Mouse (Mus musculus): ENCODE data around the gene Gm20388.
"Not testable (repeated sequence)": the region's sequence is repeated elsewhere in the genome, so short reads cannot be mapped to it uniquely, and the experiment has no call there.

Gene Gm20388

DNA sequence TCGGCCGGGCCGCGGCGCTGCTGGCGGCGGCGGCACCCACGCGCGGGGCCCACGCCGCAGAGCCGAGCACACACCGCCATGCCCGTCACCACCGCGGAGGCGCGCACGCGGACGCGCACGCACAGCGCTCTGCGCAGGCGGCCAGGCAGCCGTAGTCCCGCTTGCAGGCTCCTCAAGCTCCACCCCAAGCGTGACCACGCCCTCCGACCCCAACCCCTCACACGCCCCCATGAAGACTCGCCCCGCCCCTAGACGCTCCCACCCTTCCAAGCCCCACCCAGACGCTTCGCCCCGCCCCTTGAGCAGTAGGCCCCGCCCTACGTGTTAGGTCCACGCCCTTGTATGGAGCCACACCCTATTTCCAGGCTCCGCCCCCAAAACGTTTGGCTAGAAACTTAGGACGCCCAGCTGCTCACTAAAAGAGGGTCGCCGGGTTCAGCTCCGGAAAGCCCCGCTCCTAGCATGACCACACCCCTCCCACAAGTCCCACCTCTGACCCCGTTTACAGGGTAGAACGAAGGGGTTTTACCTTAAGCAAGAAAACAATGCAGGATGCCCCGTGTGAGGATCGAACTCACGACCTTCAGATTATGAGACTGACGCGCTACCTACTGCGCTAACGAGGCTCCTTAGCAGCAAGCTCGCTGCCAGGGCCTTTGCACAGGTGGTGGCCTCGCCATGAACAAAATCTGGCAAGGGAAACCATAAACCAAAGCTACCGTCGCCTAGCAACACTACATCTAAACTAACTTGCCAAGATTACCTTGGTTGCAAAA is 1668.2 kb downstream of the Gm20388 start, which contains the start of gene Fbxo31:
Gene Fbxo31, minus strand, starts transcription at position 131 of the 776 bp plus-strand sequence.
- DNase-seq: peak; percentile 84 to 93

DNA sequence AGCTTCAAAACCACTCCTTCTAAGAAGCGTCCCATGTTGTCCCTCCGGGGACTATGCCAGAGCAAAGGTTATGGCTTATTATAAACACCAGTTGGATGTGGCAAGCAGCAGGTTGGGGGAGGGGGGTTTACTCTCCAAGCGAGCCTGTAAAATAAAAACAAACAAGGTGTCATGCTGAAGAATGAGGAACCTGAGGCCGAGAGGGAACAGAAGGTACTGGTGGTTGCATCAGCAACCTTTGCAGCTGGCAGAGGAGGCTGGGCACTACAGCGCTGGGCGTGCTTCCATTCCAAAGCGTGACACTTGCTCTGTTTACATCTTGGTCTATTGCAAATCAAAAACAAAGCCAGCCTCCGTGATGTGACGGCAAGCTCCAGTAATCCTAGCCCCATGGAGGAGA is 1669.8 kb downstream of the Gm20388 start:
- DNase-seq: no peak

DNA sequence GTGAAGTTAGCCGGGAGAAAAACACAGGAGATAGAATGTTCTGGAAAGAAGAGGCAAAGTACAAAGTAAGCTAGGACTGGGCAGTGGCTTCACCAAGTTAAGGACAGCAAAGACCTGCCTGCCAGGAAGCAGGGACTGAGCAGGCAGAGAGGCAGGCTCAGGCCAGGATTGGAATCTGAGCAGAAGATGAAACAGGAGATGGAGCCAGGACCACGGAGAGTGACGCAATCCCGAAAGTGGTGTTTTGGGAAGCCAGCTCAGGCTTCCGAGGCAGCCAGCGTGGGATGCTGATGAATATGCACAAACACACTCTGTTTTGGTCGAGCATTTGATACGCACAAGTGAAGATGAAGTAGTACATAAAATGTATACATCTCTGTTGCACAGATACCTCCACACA is 1673.0 kb downstream of the Gm20388 start:
- DNase-seq: no peak

DNA sequence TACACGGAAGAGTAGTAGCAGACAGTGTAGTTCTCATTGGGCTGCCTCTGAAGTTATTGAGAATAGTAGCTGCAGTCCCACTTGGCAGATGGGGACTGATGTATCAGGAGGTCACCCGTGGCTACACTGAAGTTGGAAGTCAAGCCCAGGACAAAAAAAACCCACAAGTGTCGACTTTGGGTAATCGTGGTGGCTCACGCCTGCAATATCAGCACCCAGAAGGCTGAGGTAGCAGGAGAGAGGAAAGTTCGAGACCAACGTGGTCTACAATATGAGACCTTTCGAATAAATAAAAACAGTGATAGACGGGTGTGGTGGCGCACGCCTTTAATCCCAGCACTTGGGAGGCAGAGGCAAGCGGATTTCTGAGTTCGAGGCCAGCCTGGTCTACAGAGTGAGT is 1674.1 kb downstream of the Gm20388 start:
- no peak for DNase-seq

DNA sequence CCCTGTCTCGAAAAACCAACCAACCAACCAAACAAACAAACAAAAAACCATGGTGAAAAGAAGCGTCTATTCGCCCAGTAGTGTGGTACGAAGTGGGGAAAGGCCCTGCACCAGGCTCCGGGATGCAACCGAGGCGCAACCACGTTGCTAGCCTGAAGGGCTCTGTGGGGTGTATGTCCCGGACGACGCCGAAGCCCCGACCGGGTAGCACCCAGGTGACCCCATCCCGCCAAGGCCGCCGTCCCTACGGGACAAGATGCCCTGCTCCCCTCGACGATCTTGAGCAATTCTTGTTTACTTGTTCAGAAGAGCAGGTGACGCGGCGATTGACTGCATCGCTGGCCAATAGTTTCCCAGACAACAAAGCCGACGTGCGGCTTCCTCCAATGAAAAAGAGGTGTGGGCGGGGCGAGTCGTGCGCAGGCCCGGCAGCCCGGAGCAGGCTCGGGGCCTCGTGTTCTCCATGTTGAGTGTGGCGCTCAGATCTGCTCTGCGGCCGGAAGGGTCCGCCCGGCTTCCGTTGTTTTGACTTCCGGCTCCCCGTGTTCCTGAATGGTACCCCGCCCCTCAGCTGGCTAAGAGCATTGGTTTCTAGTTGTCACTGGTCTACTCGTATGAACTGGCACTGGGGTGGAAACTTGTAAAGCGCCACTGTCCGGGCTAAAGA is 1674.7 kb downstream of the Gm20388 start:
- peak; percentile 98 for DNase-seq

DNA sequence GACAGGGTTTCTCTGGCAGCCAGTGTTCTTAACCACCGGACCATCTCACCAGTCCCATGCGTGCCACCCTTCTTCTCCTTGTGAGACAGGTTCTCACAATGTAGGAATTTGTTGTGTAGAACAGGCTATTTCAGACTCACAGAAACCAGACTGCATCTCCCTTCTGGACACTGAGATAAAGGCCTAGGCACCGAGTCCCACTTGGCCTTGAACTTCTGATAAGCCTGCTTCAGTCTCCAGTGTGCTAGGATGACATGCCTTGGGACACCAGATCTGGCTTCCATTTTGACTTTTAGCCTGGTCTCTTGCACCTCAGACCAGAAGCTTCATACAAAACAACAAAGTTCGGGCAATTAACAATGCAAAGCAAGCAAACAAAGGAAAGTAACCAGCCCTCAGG is 1678.1 kb downstream of the Gm20388 start:
- DNase-seq: no peak

DNA sequence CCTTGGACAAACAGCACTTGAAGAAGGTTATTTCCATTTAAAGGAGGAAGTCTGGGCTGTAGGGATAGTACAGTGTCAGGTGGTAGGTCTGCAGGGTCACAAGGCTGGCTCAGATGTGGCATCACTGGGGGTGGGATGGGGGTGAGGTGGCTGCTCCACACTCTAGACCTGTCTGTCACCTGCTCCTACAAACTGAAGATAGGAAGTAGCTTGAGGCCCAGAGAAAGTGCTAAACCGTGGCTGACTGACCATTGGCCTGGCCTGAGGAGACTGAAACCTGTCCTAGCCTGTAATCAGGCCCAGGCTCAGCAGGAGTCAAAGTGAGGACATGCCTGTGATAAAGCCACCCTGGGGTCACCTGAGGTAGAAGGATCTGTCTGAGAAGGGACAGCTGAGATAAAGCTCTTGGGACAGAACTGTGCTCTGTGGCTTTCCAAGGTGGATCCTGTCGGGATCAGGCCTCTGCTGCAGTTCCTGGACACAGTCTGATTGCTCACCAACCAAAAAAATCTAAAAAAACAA is 1678.6 kb downstream of the Gm20388 start:
- DNase-seq: no peak

DNA sequence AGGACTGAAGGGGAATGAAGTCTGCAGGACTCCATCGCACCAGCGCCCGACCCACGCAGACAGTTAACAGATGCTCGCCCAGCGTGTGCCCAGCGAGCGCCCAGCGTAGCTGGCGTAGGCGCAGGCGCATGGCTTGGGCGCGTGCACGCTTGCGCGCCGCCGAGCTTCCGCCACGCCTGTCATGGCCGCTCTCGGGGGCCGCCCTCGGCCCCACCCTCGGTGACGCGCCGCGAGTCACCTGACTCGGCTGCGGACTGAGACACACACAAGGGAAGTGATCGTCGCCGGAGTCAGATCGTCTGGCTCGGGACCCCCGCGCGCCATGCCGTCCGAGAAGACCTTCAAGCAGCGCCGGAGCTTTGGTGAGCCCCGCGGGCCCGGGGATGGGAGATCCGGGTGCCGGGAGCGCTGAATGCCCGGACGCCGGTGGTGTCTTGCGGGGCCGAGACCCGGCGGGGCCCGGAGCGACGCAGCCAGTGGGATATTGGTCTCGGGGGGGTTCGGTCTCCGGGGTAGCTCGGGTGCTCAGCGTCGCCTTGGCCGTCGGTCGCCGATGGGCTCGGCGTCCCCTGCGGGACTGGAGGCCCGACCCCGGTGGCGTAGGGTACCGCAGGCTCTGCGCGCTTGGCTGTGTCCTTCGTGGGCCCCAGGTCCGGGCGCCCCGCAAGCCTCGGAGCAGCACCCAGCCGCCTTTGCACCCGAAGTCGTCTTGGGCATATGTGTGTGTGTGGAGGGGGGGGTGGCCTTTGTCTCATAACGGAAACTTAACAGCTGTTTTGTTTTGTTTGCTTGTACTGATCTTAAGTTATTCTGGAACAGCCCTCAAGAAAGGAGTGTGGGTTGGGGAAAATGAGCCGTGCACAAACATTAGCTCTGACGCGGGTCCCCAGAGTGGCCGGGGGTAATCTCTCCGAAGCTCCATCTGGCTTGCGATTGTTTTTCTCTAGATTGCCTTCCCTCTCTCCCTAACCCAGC is 1679.8 kb downstream of the Gm20388 start, which contains the start of gene Map1lc3b:
Gene Map1lc3b, plus strand, starts transcription at position 159 of the 975 bp plus-strand sequence.
- DNase-seq: peak; percentile 90

DNA sequence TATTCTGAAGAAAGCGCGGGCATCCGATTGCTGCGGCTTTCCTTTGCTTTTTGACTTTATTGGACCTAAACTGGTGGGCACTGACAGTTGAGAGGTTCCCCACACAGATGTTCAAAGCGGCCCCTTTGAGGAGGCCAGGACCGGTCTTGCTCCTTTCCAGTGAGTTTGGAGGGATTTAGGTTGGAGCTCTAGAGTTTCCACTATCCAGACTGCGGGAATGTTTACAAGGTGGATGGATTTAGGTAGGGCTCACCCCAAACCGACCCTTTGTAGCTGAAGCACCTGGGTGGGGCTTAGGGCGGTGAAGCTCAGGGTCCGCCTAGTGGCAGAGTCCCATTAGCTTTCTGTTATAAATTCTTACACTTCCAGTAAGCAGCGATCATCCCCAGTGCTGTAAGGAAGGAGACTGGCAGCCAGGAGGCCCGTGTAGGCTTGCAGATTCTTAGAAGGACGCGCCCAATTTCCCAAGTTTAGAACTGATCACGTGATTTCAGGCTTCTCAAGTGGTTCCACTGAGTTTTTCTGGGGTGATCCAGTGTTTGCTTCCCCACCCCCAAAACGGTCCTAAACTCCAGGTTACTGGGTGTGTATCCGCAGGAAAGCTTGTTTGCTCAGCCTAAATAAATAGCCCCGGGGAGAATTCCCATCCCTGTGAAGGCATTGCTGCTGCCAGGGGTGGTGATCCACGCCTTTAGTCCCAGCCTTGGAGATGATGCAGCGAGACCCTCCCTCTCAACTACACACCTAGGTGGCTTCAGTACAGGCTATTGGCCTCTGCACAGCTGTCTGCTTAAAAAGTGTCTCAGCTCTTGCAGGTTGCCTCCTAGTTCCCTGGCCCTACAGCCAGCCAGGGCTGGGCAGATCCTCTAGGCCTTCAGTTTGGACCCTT is 1680.8 kb downstream of the Gm20388 start:
- DNase-seq: peak; percentile 36 to 51

DNA sequence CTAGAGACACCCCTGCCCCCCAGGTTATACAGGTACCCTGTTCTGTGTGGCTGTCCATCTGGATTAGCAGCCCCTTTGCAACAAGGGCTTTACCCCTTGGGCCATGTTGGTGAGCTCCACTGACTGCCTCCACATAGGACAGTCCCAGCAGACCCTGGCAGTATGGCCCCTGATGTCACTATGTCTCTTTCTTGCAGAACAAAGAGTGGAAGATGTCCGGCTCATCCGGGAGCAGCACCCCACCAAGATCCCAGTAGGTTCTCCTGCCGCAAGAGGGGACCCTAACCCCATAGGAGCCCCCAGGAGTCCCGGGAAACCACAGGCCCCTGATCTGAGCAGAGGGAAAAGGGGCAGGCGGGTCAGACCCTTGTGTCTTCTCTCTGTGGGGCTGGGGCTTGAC is 1682.7 kb downstream of the Gm20388 start:
- DNase-seq: no peak

DNA sequence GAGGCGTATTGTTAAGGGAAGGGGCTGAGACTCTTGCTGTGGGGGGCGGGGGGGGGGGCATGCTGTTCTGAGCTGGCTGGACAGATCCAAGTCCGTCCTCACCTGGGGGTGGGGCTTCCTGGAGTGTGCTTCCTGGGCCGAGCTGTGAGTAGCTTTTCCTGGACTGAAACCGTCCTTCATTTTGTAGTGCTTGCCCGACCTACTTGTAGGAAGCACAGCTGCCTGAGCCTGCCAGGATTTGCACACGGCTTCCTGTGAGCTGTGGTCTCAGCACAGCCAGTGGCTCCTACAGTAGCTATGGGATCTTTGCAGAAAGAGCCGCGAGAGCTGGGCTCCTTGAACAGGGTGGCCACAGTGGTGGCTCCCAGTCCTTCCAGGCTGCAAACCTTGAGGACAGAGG is 1683.3 kb downstream of the Gm20388 start:
- no peak for DNase-seq

DNA sequence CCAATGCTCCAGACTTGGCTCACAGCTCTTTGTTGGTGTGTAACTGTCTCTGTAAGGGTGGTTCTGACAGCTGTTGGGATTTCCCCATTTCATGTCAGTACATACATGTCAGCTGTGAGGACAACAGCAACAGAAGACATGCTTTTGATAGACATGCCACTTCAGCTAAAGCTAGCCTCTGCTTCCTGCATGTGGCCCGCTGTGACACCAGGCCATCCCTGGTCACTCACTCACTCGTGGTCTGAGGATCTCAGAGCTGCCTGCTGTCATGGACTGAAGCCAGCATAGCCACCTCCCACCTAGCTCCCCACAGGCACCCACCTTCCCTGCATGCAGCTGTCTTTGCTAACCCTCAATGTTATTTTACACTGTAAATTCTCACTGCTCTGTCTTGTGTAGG is 1686.9 kb downstream of the Gm20388 start:
- DNase-seq: not testable (repeated sequence)

DNA sequence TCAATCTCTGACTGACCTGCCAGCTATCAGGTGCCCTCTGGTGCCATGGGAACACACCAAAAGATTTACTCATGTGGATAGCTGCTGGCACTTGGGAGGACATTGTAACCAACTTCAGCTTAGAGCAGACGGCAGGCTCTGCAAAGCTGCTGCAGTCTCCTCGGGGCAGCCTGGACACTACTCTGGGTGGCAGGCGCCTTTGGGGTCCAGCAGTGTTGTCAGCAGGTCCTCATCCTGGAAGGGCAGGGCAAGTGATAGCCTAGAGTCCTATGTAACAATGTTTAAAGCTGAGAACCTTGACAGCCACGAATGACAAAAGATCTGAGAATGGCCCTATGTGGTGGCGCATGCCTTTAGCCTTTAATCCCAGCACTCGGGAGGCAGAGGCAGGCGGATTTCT is 1687.5 kb downstream of the Gm20388 start:
- DNase-seq: no peak

DNA sequence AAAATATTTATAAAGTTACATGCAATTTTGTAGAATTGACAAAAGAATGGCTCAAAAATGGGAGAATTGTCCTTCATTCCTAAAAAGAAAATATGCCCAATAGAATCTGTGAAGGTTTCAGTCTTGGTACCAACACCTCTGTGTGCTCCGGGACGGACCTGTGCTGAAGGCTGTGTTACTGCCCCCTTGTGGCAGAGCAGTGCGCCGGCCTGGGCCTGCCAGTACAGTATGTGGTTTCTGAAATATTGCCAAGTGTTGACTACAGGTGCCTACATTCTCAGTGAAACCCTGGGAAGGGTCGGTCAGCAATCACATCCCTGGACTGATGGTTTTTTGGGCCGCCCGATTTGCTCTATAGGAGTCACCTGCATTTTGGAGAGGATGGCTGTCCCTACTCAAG is 1688.3 kb downstream of the Gm20388 start:
- peak; percentile 48 to 51 for DNase-seq

DNA sequence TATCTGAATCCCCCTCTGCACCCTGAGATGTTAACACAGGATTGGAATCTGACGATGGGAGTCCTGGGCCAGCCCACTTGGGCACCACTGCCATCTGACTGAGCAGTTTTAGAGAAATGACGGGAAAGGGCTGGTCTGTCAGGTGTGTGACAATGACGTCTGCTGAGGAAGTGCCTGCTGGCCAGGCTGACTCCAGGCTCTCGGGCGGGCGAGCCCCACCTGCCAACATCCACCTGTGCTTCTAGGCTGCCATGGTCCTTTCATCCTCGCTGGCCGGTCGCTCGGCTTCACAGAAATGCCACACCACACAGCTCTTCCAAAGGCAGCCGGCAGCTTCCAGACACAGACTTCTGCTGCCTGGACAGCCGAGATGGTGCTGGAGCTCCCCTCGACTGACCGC is 1689.2 kb downstream of the Gm20388 start:
- DNase-seq: no peak

DNA sequence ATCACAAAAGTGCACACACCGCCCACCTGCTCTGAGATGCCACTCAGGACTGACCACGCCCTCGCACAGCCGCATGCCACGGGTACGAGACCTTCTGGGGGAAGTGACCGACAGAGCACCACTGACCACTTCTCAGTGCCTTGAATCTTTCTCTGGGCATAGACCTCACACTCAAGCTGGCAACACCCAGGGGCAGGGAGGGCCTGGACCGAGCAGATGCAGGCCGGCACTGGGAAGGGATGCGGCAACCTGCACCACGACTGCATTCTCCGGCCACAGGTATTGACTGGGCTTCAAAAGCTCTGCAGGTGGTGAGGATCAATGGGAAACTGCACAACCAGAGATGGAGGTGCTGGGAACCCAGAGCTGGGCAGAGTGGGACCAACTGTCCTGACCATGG is 1691.8 kb downstream of the Gm20388 start:
- DNase-seq: no peak

DNA sequence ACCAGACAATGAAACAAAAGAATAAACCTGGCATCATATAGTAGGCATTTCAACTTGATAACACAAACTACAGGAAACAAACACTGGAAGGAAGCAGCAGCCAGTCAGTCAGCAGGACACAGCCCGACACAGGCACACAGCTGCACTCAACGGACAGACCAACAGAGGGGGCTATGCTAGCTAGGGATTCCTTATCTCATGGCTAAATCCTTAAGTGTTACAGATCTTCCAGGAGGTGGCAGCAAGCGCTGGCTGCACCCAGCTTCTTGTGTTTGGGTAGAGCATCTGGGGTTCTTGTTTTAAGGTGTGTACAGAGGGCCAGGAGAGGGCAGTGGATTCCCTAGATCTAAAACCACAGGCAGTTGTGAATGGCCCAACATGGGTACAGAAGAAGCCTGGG is 1692.2 kb downstream of the Gm20388 start:
- peak; percentile 39 for DNase-seq

DNA sequence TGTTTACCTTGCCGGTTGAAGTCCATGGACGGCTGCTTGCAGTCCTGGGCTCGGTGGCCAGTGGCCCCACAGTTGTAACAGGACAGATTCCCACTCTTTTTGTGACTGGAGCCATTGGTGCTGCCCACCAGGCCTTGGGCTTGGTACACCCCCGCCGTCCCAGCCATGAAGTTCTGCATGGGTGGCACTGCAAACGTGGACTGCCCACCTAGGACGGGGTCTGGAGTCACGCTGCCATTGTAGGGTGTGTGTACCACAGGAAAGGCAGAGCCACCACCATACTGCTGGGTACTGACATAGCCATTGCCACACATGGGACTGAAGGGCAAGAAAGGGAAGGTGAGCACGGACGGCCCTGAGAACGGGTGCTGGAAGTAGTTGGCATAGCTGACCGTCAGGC is 1693.2 kb downstream of the Gm20388 start:
- no peak for DNase-seq

DNA sequence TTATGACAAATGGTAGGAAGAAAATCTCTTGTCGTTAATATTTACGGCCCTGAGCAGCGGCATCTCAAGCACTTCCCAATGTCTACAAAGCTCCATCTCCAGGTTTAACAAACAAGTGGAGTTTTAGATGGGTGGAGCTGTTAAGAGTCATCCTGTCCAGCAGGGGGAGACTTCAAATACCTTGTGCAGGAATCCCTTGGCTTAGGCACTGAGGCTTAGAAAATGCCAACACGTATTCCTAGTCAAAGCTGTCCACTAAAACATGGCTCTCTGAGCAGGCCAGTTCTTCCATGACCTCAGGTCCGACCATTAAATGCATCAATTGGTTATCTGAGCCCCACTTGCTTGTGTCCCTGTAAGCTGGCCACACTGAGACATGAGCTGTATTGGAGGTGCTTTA is 1697.0 kb downstream of the Gm20388 start:
- no peak for DNase-seq

DNA sequence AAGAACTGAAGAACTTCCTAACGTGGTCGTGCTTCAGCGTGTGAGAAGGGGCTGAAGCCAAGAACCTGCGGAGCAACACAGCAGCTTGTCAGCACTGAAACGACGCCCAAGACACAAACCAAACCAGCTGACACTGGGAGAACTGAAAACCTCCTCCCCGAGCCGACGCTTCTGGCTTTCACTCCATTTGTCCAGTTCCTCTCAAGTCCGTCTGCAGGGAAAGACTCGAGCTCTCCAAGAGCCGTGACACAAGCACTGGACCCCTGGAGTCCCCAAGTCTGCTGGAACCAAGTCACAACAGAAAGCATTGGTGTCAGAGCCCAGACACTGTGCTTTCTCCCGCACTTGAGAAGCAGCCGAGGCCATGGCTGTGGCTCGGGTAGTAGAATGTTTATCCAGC is 1698.6 kb downstream of the Gm20388 start:
- DNase-seq: no peak

DNA sequence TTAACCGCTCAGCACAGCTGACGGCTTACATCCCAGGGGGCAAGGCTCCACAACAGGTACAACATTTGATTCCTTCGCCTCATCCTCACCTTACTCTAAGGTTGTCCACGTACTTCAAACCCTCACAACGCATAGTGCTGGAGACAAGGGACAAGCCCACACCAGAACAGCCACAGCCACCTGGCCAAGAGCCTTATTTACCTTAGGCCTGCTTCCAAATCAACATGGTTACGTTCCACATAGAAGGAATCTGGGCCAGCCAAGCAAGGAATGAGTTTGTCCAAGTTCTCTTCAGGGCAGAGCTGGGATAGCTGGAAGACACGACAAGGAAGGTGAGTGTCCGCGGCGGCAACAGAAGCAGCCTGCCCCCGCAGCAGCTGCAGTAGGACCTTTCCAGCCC is 1699.3 kb downstream of the Gm20388 start:
- DNase-seq: no peak

DNA sequence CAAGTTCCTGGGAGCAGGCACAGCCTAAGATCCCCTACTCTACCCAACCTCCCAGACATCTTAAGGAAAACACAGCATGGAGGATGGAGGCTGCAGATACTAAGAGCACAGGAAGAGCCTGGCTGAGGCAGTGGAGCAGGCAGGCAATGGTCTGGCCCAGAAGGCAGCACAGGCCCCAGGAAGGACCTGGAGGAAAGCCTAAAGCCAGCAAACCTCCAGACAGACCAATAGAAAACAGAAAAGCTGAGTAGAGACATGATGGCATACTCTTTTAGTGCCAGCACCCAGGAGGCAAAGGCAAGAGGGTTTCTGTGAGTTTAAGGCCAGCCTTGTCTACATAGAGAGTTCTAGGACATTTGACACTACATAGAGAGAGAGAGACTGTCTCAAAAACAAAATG is 1702.8 kb downstream of the Gm20388 start:
- DNase-seq: no peak
